Mouse (Mus musculus): Measurements from ENCODE around the gene Dthd1. TPM values are rescaled to one million over a fixed set of nuclear protein-coding genes. Genes with fewer than 3 reads are reported as not detected.

Dthd1 gene
- polyA plus RNA-seq (2012; rRNA removed): 0.03 and 0.04 TPM in 2 replicates

GRCm38 (mm10) chr5:62813402-62814071, at the start of gene Dthd1:
Dthd1 (plus strand) TSS chr5:62813823.

GRCm38 (mm10) chr5:62765784-62766701, 47.6 kb upstream of the Dthd1 start, which contains the start of gene Arap2:
Arap2 (minus strand) TSS chr5:62766159.

Other genes starting within 250 kb of the Dthd1 start
- 0.73 and 1.9 TPM in 2 replicates for gene Arap2, start 47.7 kb upstream of the Dthd1 start, polyA plus RNA-seq (2012; rRNA removed)